In genomic region chr16:24338404-24338803, GRCm38 (mm10) we compare ENCODE assay signal across 20 mouse cellular contexts.
"Had no signal": no experiment of that assay in that cellular context is flagged by ENCODE, and none has a peak within 500 bp of the region (broad histone marks: within the 10 kb centered on the region; RNA-seq: fewer than 3 reads in every experiment).

No protein-coding gene starts in this region.

- H3K9me3 ChIP-seq: limb, embryonic 12.5 days; limb, embryonic 15.5 days; midbrain, embryonic 12.5 days; midbrain, embryonic 15.5 days; neural tube, embryonic 12.5 days; neural tube, embryonic 15.5 days; stomach, embryonic 15.5 days had no signal

- H3K4me2 ChIP-seq: limb, embryonic 12.5 days; limb, embryonic 15.5 days; liver, embryonic 11.5 days; lung, embryonic 14.5 days; midbrain, embryonic 12.5 days; midbrain, embryonic 15.5 days; neural tube, embryonic 12.5 days; neural tube, embryonic 15.5 days; stomach, embryonic 15.5 days had no signal

- H3K36me3 ChIP-seq: limb, embryonic 12.5 days; limb, embryonic 15.5 days; midbrain, embryonic 12.5 days; midbrain, embryonic 15.5 days; neural tube, embryonic 12.5 days; neural tube, embryonic 15.5 days; stomach, embryonic 15.5 days had no signal

- H3K27ac ChIP-seq: kidney, postnatal 0 days; limb, embryonic 12.5 days; limb, embryonic 15.5 days; liver, embryonic 14.5 days; macrophage; midbrain, embryonic 12.5 days; midbrain, embryonic 15.5 days; neural tube, embryonic 12.5 days; neural tube, embryonic 15.5 days; stomach, embryonic 15.5 days had no signal

- H3K27me3 ChIP-seq: limb, embryonic 12.5 days; limb, embryonic 15.5 days; midbrain, embryonic 12.5 days; midbrain, embryonic 15.5 days; neural tube, embryonic 12.5 days; neural tube, embryonic 15.5 days; stomach, embryonic 15.5 days had no signal

- H3K4me1 ChIP-seq: midbrain, embryonic 12.5 days; midbrain, embryonic 15.5 days had no signal

- ATAC-seq: liver, postnatal 0 days; lung, postnatal 0 days; midbrain, embryonic 15.5 days had no signal

- H3K9ac ChIP-seq: limb, embryonic 12.5 days; limb, embryonic 15.5 days; liver, embryonic 14.5 days; liver, postnatal 0 days; lung, embryonic 14.5 days; midbrain, embryonic 12.5 days; midbrain, embryonic 15.5 days; neural tube, embryonic 12.5 days; neural tube, embryonic 15.5 days; stomach, embryonic 15.5 days had no signal

- H3K4me3 ChIP-seq: limb, embryonic 12.5 days; limb, embryonic 15.5 days; midbrain, embryonic 12.5 days; midbrain, embryonic 15.5 days; neural tube, embryonic 12.5 days; neural tube, embryonic 15.5 days; stomach, embryonic 15.5 days had no signal

- DNase-seq: kidney, postnatal 36 days; left cerebral cortex, postnatal 4 days; liver, postnatal 0 days; lung, embryonic 14.5 days; right cerebral cortex, adult 18-20 months; right cerebral cortex, postnatal 14 days; right cerebral cortex, postnatal 4 days; thymus, postnatal 25 days had no signal
